Mouse (Mus musculus): ENCODE results near the gene Nxn. TPM values are rescaled to one million over a fixed set of nuclear protein-coding genes. Genes with fewer than 3 reads are reported as not detected.

Gene Nxn
- polyA plus RNA-seq, 1 experiment from 2014 or later, result 2.6 TPM

DNA sequence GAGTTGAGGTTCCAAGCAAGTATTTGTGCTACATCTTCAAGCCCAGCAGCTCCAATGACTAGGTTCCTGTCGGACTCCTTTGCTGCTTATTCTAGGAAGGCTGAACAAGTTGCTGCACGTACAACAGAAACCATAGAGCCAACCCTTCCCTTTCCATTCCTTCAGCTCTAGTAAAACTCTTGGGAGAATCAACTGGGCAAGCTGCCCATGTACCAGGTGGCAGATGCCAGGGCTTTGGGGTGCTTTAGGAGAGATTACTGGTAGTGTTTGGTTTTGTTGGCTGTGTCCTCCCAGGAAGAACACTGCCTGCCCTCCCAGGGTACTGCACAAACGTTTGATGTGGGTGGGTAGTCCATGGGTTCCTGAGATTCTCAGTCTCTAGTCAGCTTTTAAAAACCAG, 146.9 kb downstream of the Nxn start:
- DNase-seq, result no peak
- no peak for TF ChIP-seq EP300 (IDR thresholded peaks at IDR 0.05; ENCODE audit: low read depth)
- TF ChIP-seq CTCF (IDR thresholded peaks at IDR 0.05; ENCODE audit: low read depth), result no peak
- no peak overlapping the region for H3K9ac ChIP-seq (replicated peaks)
- H3K9me3 ChIP-seq (ENCODE audit: low read length), result no peaks in the 10 kb centered on the region
- H3K36me3 ChIP-seq (replicated peaks; ENCODE audit: insufficient read depth, low read length), result peaks cover 13% of the 10 kb centered on the region
- no peak overlapping the region for H3K27ac ChIP-seq (ENCODE audit: low read depth)
- no peak for ATAC-seq
- WGBS (ENCODE audit: insufficient replicate concordance), result 51% methylated on average over 3 of the region's 3 CpGs
- no peaks in the 10 kb centered on the region for H3K27me3 ChIP-seq (ENCODE audit: insufficient read depth, low read length)
- H3K4me1 ChIP-seq (ENCODE audit: insufficient read depth), result no peaks in the 10 kb centered on the region
- no peak overlapping the region for H3K4me2 ChIP-seq (ENCODE audit: low read depth, low read length)
- H3K4me3 ChIP-seq (ENCODE audit: low read depth, low read length), result no peak overlapping the region

- Histone ChIP-seq H3K4me1 (ENCODE audit: insufficient read depth) (peaks cover 10% of the 10 kb centered on the region), H3K4me3 (ENCODE audit: low read depth, low read length) (no peak overlapping the region), H3K4me2 (ENCODE audit: low read depth, low read length) (no peak overlapping the region), H3K27ac (ENCODE audit: low read depth) (no peak overlapping the region), H3K27me3 (ENCODE audit: insufficient read depth, low read length) (no peaks in the 10 kb centered on the region), H3K36me3 (replicated peaks; ENCODE audit: insufficient read depth, low read length) (peaks cover 13% of the 10 kb centered on the region), H3K9ac (replicated peaks) (no peak overlapping the region), H3K9me3 (ENCODE audit: low read length) (no peaks in the 10 kb centered on the region)
- no peak for TF ChIP-seq CTCF (IDR thresholded peaks at IDR 0.05; ENCODE audit: low read depth)
- TF ChIP-seq EP300 (IDR thresholded peaks at IDR 0.05; ENCODE audit: low read depth), result no peak
- 62% methylated on average over 2 of the region's 2 CpGs for WGBS (ENCODE audit: insufficient replicate concordance)
- ATAC-seq, result no peak
- DNase-seq, result no peak
Measured at GRCm38 (mm10) chr11:76247239-76247638, 151.7 kb downstream of the Nxn start.

GRCm38 (mm10) chr11:76246439-76246838, 152.5 kb downstream of the Nxn start:
- Histone ChIP-seq H3K27me3 (ENCODE audit: insufficient read depth, low read length) (no peaks in the 10 kb centered on the region), H3K9me3 (ENCODE audit: low read length) (no peaks in the 10 kb centered on the region), H3K9ac (replicated peaks) (no peak overlapping the region), H3K4me1 (ENCODE audit: insufficient read depth) (peaks cover 10% of the 10 kb centered on the region), H3K36me3 (replicated peaks; ENCODE audit: insufficient read depth, low read length) (peaks cover 13% of the 10 kb centered on the region), H3K4me3 (ENCODE audit: low read depth, low read length) (no peak overlapping the region), H3K4me2 (ENCODE audit: low read depth, low read length) (no peak overlapping the region), H3K27ac (ENCODE audit: low read depth) (no peak overlapping the region)
- TF ChIP-seq EP300 (IDR thresholded peaks at IDR 0.05; ENCODE audit: low read depth) (no peak), CTCF (IDR thresholded peaks at IDR 0.05; ENCODE audit: low read depth) (no peak)
- ATAC-seq (no peak), DNase-seq (no peak)

DNA sequence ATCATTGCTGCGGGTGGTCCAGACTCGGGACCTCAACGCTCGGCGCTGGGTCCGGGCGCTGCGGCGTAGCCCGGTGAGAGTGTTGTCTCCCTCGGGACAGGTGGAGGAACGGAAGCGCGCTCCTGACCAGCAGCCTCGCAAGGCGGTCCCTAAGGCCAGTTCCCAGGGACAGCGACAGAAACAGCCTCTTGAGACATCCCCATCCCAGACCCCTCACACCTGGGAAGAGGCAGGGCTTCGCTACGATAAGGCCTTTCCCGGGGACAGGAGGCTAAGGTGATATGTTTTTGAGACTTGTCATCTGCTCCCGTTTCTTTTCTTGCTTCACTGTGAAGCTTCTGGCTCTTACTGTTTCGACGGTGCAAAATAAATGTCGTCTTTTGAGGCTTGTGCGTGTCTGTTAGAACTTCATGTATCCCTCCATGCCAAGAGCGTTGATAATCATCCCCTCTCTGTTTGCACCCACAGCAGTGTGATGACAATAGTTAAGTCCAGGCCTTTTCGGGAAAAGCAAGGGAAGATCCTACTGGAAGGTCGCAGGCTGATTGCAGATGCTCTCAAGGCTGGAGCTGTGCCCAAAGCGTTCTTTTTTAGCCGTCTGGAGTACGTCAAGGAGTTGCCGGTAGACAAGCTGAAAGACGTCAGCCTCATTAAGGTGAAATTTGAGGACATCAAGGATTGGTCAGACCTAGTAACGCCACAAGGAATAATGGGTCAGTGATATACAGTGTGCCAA, 155.0 kb downstream of the Nxn start:
- peak; percentile 62 for ATAC-seq

GRCm38 (mm10) chr11:76242901-76243810, 155.8 kb downstream of the Nxn start, which contains the start of the genes Mrm3 and Glod4:
Mrm3 (plus strand) TSS chr11:76243715.
Glod4 (minus strand) TSS chr11:76243725.
- ATAC-seq (peak; percentile 96), DNase-seq (peak; percentile 94)
- WGBS (ENCODE audit: insufficient replicate concordance), result under 1% methylated on average over 61 of the region's 61 CpGs
- Histone ChIP-seq H3K4me1 (ENCODE audit: insufficient read depth) (peaks cover 10% of the 10 kb centered on the region), H3K9ac (replicated peaks) (peak within 1 kb of the TSS; percentile 84), H3K27ac (ENCODE audit: low read depth) (peak within 1 kb of the TSS; percentile 35; the same call in 1 of the 2 replicates), H3K27me3 (ENCODE audit: insufficient read depth, low read length) (no peaks in the 10 kb centered on the region), H3K36me3 (replicated peaks; ENCODE audit: insufficient read depth, low read length) (peaks cover 13% of the 10 kb centered on the region; the same call in 1 of the 2 replicates), H3K9me3 (ENCODE audit: low read length) (no peaks in the 10 kb centered on the region), H3K4me2 (ENCODE audit: low read depth, low read length) (peak within 1 kb of the TSS; percentile 90), H3K4me3 (ENCODE audit: low read depth, low read length) (peak within 1 kb of the TSS; percentile 75)
- TF ChIP-seq CTCF (IDR thresholded peaks at IDR 0.05; ENCODE audit: low read depth) (no peak), EP300 (IDR thresholded peaks at IDR 0.05; ENCODE audit: low read depth) (no peak)

More for the DNA sequence above, 155.0 kb downstream of the Nxn start:
- TF ChIP-seq EP300 (IDR thresholded peaks at IDR 0.05; ENCODE audit: low read depth) (no peak), CTCF (IDR thresholded peaks at IDR 0.05; ENCODE audit: low read depth) (no peak)
- Histone ChIP-seq H3K9me3 (ENCODE audit: low read length) (no peaks in the 10 kb centered on the region), H3K27me3 (ENCODE audit: insufficient read depth, low read length) (no peaks in the 10 kb centered on the region), H3K4me3 (ENCODE audit: low read depth, low read length) (peak overlapping the region; percentile 75), H3K4me2 (ENCODE audit: low read depth, low read length) (peak overlapping the region; percentile 90), H3K36me3 (replicated peaks; ENCODE audit: insufficient read depth, low read length) (peaks cover 9% of the 10 kb centered on the region; the same call in 1 of the 2 replicates), H3K4me1 (ENCODE audit: insufficient read depth) (peaks cover 10% of the 10 kb centered on the region), H3K27ac (ENCODE audit: low read depth) (peak overlapping the region; percentile 35; the same call in 1 of the 2 replicates), H3K9ac (replicated peaks) (peak overlapping the region; percentile 84)
- no peak for DNase-seq
- WGBS (ENCODE audit: insufficient replicate concordance), result 3% methylated on average over 34 of the region's 34 CpGs

DNA sequence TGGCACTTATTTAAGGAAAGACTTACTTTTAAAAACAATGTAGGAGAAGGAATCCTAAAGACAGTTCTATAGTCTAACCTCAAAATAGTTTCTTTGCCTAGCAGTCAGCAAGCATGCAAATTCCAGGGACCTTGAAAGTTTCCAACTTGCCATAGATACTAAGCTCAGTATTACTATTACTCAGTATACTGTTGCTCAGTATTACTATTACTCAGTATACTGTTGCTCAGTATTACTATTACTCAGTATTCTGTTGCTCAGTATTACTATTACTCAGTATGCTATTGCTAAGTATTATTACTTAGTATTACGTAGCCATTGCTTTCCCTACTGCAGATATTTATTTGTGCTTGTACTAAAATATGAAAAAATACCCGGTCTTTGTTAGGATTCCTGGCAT, 159.2 kb downstream of the Nxn start:
- H3K4me3 ChIP-seq (ENCODE audit: low read depth, low read length), result no peak overlapping the region

More for the DNA sequence above, 159.2 kb downstream of the Nxn start:
- no peaks in the 10 kb centered on the region for H3K9me3 ChIP-seq (ENCODE audit: low read length)
- TF ChIP-seq CTCF (IDR thresholded peaks at IDR 0.05; ENCODE audit: low read depth) (no peak), EP300 (IDR thresholded peaks at IDR 0.05; ENCODE audit: low read depth) (no peak)
- no peak overlapping the region for H3K4me2 ChIP-seq (ENCODE audit: low read depth, low read length)
- H3K9ac ChIP-seq (replicated peaks), result no peak overlapping the region
- no peak for ATAC-seq
- H3K36me3 ChIP-seq (replicated peaks; ENCODE audit: insufficient read depth, low read length), result peaks cover 18% of the 10 kb centered on the region
- no peak for DNase-seq
- H3K27me3 ChIP-seq (ENCODE audit: insufficient read depth, low read length), result no peaks in the 10 kb centered on the region
- H3K4me1 ChIP-seq (ENCODE audit: insufficient read depth), result peaks cover 10% of the 10 kb centered on the region
- 82% methylated on average over 2 of the region's 2 CpGs for WGBS (ENCODE audit: insufficient replicate concordance)
- H3K27ac ChIP-seq (ENCODE audit: low read depth), result no peak overlapping the region
